ENCODE assay signal across 22 mouse cellular contexts in the genomic region with DNA sequence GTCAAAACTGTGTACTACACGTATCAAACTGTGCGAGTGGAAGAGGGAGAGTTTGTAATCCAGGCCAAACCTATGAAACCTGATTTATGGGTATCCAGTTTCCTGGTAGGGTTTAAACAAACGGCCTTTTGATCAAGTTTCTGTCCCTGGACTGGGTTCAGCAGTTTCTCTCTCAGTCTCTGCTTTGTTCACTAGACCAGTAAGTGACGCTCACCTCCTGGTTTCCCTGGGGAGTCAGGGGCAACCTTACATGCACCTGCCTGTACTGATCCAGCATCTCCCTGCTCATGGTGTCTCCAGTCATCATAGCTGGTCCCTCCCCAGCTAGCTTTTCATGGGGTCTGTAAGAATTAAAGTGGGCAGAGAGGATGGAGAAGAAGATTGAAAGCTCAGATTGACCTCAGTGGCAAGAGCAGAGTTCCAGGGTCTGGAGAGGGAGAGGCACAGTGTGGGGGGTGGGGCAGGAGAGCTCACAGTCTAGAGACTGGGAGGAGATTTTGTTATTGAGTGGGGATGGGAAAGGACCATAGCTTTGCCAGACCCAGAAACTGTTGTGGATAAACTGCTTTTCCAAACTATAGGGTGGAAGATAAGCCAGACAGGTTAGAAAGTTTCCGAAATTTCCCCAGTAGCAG. TPM values are rescaled to one million over a fixed set of nuclear protein-coding genes. Genes with fewer than 3 reads are reported as not detected.
A peak's percentile ranks its signal among the peaks of the same experiment; 100 is the strongest.
DNase-seq lines count a peak whose midpoint lies in the region; ATAC-seq and TF ChIP-seq lines count a peak whose summit lies in the region.
"Had no signal": no experiment of that assay in that cellular context is flagged by ENCODE, and none has a peak within 500 bp of the region (broad histone marks: within the 10 kb centered on the region; RNA-seq: fewer than 3 reads in every experiment).

No protein-coding gene starts in this region.

- no peak overlapping the region for H3K4me3 ChIP-seq in hindbrain, embryonic 10.5 days
- H3K4me3 ChIP-seq in hindbrain, embryonic 12.5 days = no peak overlapping the region
- no peak overlapping the region for H3K4me3 ChIP-seq in kidney, postnatal 0 days (replicated peaks; ENCODE audit: low read depth, low read length)
- no peak overlapping the region for H3K4me3 ChIP-seq in intestine, embryonic 16.5 days (ENCODE audit: low read length)
- H3K4me3 ChIP-seq: embryonic facial prominence, embryonic 12.5 days; forebrain, embryonic 13.5 days; heart, adult 2 months; heart, embryonic 15.5 days had no signal

- H3K36me3 ChIP-seq in hindbrain, embryonic 10.5 days = no peaks in the 10 kb centered on the region
- H3K36me3 ChIP-seq in hindbrain, embryonic 12.5 days = no peaks in the 10 kb centered on the region
- no peaks in the 10 kb centered on the region for H3K36me3 ChIP-seq in kidney, postnatal 0 days (ENCODE audit: insufficient read depth, low read length)
- no peaks in the 10 kb centered on the region for H3K36me3 ChIP-seq in intestine, embryonic 16.5 days (ENCODE audit: control insufficient read depth, insufficient read depth, low read length)
- H3K36me3 ChIP-seq: embryonic facial prominence, embryonic 12.5 days; heart, embryonic 15.5 days had no signal

- H3K4me1 ChIP-seq in hindbrain, embryonic 10.5 days (replicated peaks) = peaks cover 10% of the 10 kb centered on the region
- no peaks in the 10 kb centered on the region; the same call in 1 of the 2 replicates for H3K4me1 ChIP-seq in hindbrain, embryonic 12.5 days
- H3K4me1 ChIP-seq in kidney, postnatal 0 days (replicated peaks; ENCODE audit: insufficient read depth, low read length) = no peaks in the 10 kb centered on the region; the same call in 1 of the 2 replicates
- H3K4me1 ChIP-seq in intestine, embryonic 16.5 days (ENCODE audit: control insufficient read depth, insufficient read depth, low read length) = peaks cover 10% of the 10 kb centered on the region

- WGBS in hindbrain, embryonic 10.5 days = 74% methylated on average over 5 of the region's 5 CpGs
- WGBS in hindbrain, embryonic 12.5 days = 66% methylated on average over 5 of the region's 5 CpGs
- 24% methylated on average over 5 of the region's 5 CpGs for WGBS in kidney, postnatal 0 days
- 43% methylated on average over 5 of the region's 5 CpGs for WGBS in intestine, embryonic 16.5 days

- DNase-seq in hindbrain, embryonic 10.5 days (ENCODE audit: low spot score) = no peak
- peak; percentile 77 for DNase-seq in kidney, postnatal 0 days (ENCODE audit: low spot score)
- DNase-seq in kidney, postnatal 14 days = no peak
- DNase-seq in lung, adult 18-20 months = no peak
- no peak for DNase-seq in urinary bladder, postnatal 36 days (ENCODE audit: low spot score in 2 of 2)
- DNase-seq: adrenal gland, postnatal 10 days; cerebellum, adult 11 months; cerebellum, adult 8-10 months; cerebellum, postnatal 14 days; embryo, embryonic 11 days; forebrain, postnatal 0 days; gastrocnemius, postnatal 14 days; heart, adult 2 months; heart, postnatal 14 days had no signal

- H3K9me3 ChIP-seq in hindbrain, embryonic 10.5 days = no peaks in the 10 kb centered on the region
- H3K9me3 ChIP-seq in hindbrain, embryonic 12.5 days (replicated peaks) = no peaks in the 10 kb centered on the region
- H3K9me3 ChIP-seq in kidney, postnatal 0 days (replicated peaks; ENCODE audit: low read length) = no peaks in the 10 kb centered on the region
- H3K9me3 ChIP-seq in intestine, embryonic 16.5 days (ENCODE audit: control insufficient read depth, low read length) = no peaks in the 10 kb centered on the region
- H3K9me3 ChIP-seq: embryonic facial prominence, embryonic 12.5 days; forebrain, embryonic 13.5 days; heart, embryonic 15.5 days had no signal

- no peak for ATAC-seq in hindbrain, embryonic 12.5 days (ENCODE audit: low FRiP score)
- peak; percentile 68; the same call in 1 of the 2 replicates for ATAC-seq in kidney, postnatal 0 days (replicated peaks; ENCODE audit: low FRiP score, low read depth)
- no peak for ATAC-seq in intestine, embryonic 16.5 days
- ATAC-seq: forebrain, embryonic 13.5 days; forebrain, postnatal 0 days had no signal

- TF ChIP-seq CTCF in kidney, postnatal 0 days (IDR thresholded peaks at IDR 0.05; ENCODE audit: low read depth) = no peak

- 0 out of 2 replicates have a peak overlapping the region, but pooled peaks have one; percentile 18 for H3K27ac ChIP-seq in hindbrain, embryonic 10.5 days
- no peak overlapping the region for H3K27ac ChIP-seq in hindbrain, embryonic 12.5 days
- no peak overlapping the region for H3K27ac ChIP-seq in kidney, postnatal 0 days
- H3K27ac ChIP-seq in intestine, embryonic 16.5 days (ENCODE audit: low read length) = peak overlapping the region; percentile 80
- H3K27ac ChIP-seq: embryonic facial prominence, embryonic 12.5 days; forebrain, embryonic 13.5 days; heart, adult 2 months; heart, embryonic 15.5 days had no signal

- no peak overlapping the region for H3K4me2 ChIP-seq in hindbrain, embryonic 12.5 days (replicated peaks)
- no peak overlapping the region for H3K4me2 ChIP-seq in kidney, postnatal 0 days (ENCODE audit: low read length)
- no peak overlapping the region for H3K4me2 ChIP-seq in intestine, embryonic 16.5 days (ENCODE audit: low read depth, low read length)
- H3K4me2 ChIP-seq: embryonic facial prominence, embryonic 12.5 days; forebrain, embryonic 13.5 days; heart, embryonic 11.5 days; heart, embryonic 15.5 days had no signal

- peaks cover 11% of the 10 kb centered on the region; the same call in 1 of the 2 replicates for H3K27me3 ChIP-seq in hindbrain, embryonic 10.5 days (ENCODE audit: insufficient read depth, poor library complexity, severe bottlenecking)
- H3K27me3 ChIP-seq in hindbrain, embryonic 12.5 days = no peaks in the 10 kb centered on the region
- H3K27me3 ChIP-seq in kidney, postnatal 0 days (ENCODE audit: insufficient read depth, low read length) = no peaks in the 10 kb centered on the region
- no peaks in the 10 kb centered on the region for H3K27me3 ChIP-seq in intestine, embryonic 16.5 days (replicated peaks; ENCODE audit: control insufficient read depth, insufficient read depth, low read length)
- H3K27me3 ChIP-seq: forebrain, embryonic 13.5 days had no signal

- no peak overlapping the region for H3K9ac ChIP-seq in hindbrain, embryonic 12.5 days
- no peak overlapping the region for H3K9ac ChIP-seq in kidney, postnatal 0 days (ENCODE audit: low read depth, low read length)
- no peak overlapping the region for H3K9ac ChIP-seq in intestine, embryonic 16.5 days (ENCODE audit: low read depth, low read length)
- H3K9ac ChIP-seq: embryonic facial prominence, embryonic 12.5 days; forebrain, embryonic 13.5 days; forebrain, postnatal 0 days; heart, embryonic 15.5 days had no signal

RNA-seq across cellular contexts. Expression of a gene that starts 47.6 kb away (rescaled TPM):
- polyA plus RNA-seq in hindbrain, embryonic 10.5 days (2016; fragmentation: Nextera tagmentation; extraction: Ambion mirVana) = 0.75 and 1.7 TPM in 2 replicates
- 10.5 and 11.5 TPM in 2 replicates for polyA plus RNA-seq in hindbrain, embryonic 12.5 days (2016; fragmentation: Nextera tagmentation; extraction: Ambion mirVana)
- polyA plus RNA-seq in kidney, postnatal 0 days (2015; fragmentation: Nextera tagmentation; extraction: Ambion mirVana) = 0.30 and 0.34 TPM in 2 replicates
- polyA plus RNA-seq in intestine, embryonic 16.5 days (2015; fragmentation: Nextera tagmentation; extraction: Ambion mirVana) = 0.82 and 1.2 TPM in 2 replicates
- polyA plus RNA-seq: C2C12 had no signal

RNA-seq across cellular contexts. Expression of a gene that starts 57.5 kb away (rescaled TPM):
- not detected in 2 replicates for polyA plus RNA-seq in hindbrain, embryonic 10.5 days (2016; fragmentation: Nextera tagmentation; extraction: Ambion mirVana)
- 0.17 TPM in 1 of 2 replicates, not detected in the other for polyA plus RNA-seq in hindbrain, embryonic 12.5 days (2016; fragmentation: Nextera tagmentation; extraction: Ambion mirVana)
- polyA plus RNA-seq in kidney, postnatal 0 days (2015; fragmentation: Nextera tagmentation; extraction: Ambion mirVana) = 0.09 TPM in 1 of 2 replicates, not detected in the other
- polyA plus RNA-seq in intestine, embryonic 16.5 days (2015; fragmentation: Nextera tagmentation; extraction: Ambion mirVana) = 0.28 and 0.37 TPM in 2 replicates
- polyA plus RNA-seq: C2C12; forebrain, embryonic 13.5 days; gonadal fat pad, adult 2 months; heart, embryonic 11.5 days; heart, embryonic 15.5 days had no signal

RNA-seq across cellular contexts. Expression of a gene that starts 57.9 kb away (rescaled TPM):
- 14.5 and 16.3 TPM in 2 replicates for polyA plus RNA-seq in hindbrain, embryonic 10.5 days (2016; fragmentation: Nextera tagmentation; extraction: Ambion mirVana)
- polyA plus RNA-seq in hindbrain, embryonic 12.5 days (2016; fragmentation: Nextera tagmentation; extraction: Ambion mirVana) = 9.4 and 10.1 TPM in 2 replicates
- 15.8 and 16.8 TPM in 2 replicates for polyA plus RNA-seq in kidney, postnatal 0 days (2015; fragmentation: Nextera tagmentation; extraction: Ambion mirVana)
- 106 and 120 TPM in 2 replicates for polyA plus RNA-seq in intestine, embryonic 16.5 days (2015; fragmentation: Nextera tagmentation; extraction: Ambion mirVana)

Comparison
In these comparisons a context has a peak if more than half of its experiments do, and no peak if none do; other contexts are left out.
1. H3K27ac ChIP-seq: peak in hindbrain, embryonic 10.5 days (single experiment) and intestine, embryonic 16.5 days (single experiment); none in hindbrain, embryonic 12.5 days (single experiment) and kidney, postnatal 0 days (single experiment).